Mouse (Mus musculus): ENCODE measurements around the gene 1110065P20Rik. TPM values are rescaled to one million over a fixed set of nuclear protein-coding genes. Genes with fewer than 3 reads are reported as not detected.
A peak's percentile ranks its signal among the peaks of the same experiment; 100 is the strongest.

Gene 1110065P20Rik
- total RNA-seq, 2 experiments from 2014 or later = 18.4 to 23.0 TPM

GRCm38 (mm10) chr4:124801552-124802308 lies 49.3 kb downstream of the 1110065P20Rik start, which contains the start of gene Mtf1:
Gene Mtf1 (plus strand): TSS chr4:124802104.
- DNase-seq = peak; percentile 92
- intact Hi-C loops (cut with DNase I) = loop anchor here (1.0 kb wide), 2 partner anchors 46 to 87 kb away; partner anchors contain the start of gene Sf3a3
- Histone ChIP-seq H3K4me3 (peak within 1 kb of the TSS; percentile 100), H3K27ac (peak within 1 kb of the TSS; percentile 94)
- TF ChIP-seq CTCF (IDR thresholded peaks at IDR 0.05) = peak; percentile 97

Other genes with a start within 250 kb of the 1110065P20Rik start
- gene 3100002H09Rik, start 240.4 kb downstream of the 1110065P20Rik start, total RNA-seq (2021) = not detected
- gene Pou3f1, start 194.4 kb downstream of the 1110065P20Rik start, total RNA-seq (2021) = under 1 TPM; 0.14 to 0.26 TPM
- gene Utp11, start 157.6 kb downstream of the 1110065P20Rik start, total RNA-seq (2021) = 10 to 100 TPM; 17.5 to 21.5 TPM
- 100 to 1,000 TPM; 151 to 515 TPM for gene Fhl3, start 150.5 kb downstream of the 1110065P20Rik start, total RNA-seq (2021)
- 10 to 100 TPM; 11.1 to 14.3 TPM for gene Sf3a3, start 136.4 kb downstream of the 1110065P20Rik start, total RNA-seq (2021)
- 10 to 100 TPM in 1 of 2 experiments, 1 to 10 TPM in 1; 8.9 to 10.6 TPM for gene Inpp5b, start 109.3 kb downstream of the 1110065P20Rik start, total RNA-seq (2021)
- gene Mtf1, start 49.1 kb downstream of the 1110065P20Rik start, total RNA-seq (2021) = 10 to 100 TPM; 11.9 to 15.7 TPM
- 10 to 100 TPM in 1 of 2 experiments, 1 to 10 TPM in 1; 9.4 to 11.4 TPM for gene Yrdc, start 517 bp downstream of the 1110065P20Rik start, total RNA-seq (2021)
- gene Maneal, start 11.0 kb upstream of the 1110065P20Rik start, total RNA-seq (2021) = under 1 TPM; 0.31 to 0.46 TPM
- not detected for gene Epha10, start 29.7 kb upstream of the 1110065P20Rik start, total RNA-seq (2021)
- 1 to 10 TPM; 8.6 to 9.4 TPM for gene 9930104L06Rik, start 85.9 kb upstream of the 1110065P20Rik start, total RNA-seq (2021)
- under 1 TPM; 0.28 to 0.38 TPM for gene Cdca8, start 88.1 kb upstream of the 1110065P20Rik start, total RNA-seq (2021)
- under 1 TPM; 0.26 to 0.59 TPM for gene Rspo1, start 135.2 kb upstream of the 1110065P20Rik start, total RNA-seq (2021)
- 10 to 100 TPM; 29.3 to 31.9 TPM for gene Gnl2, start 165.4 kb upstream of the 1110065P20Rik start, total RNA-seq (2021)
- not detected for gene Dnali1, start 214.5 kb upstream of the 1110065P20Rik start, total RNA-seq (2021)
- 1 to 10 TPM; 4.5 to 6.1 TPM for gene Snip1, start 215.5 kb upstream of the 1110065P20Rik start, total RNA-seq (2021)
- 10 to 100 TPM; 12.0 to 13.5 TPM for gene Meaf6, start 233.9 kb upstream of the 1110065P20Rik start, total RNA-seq (2021)